Mouse (Mus musculus): Measurements from ENCODE around the gene Shd. TPM values are rescaled to one million over a fixed set of nuclear protein-coding genes. Genes with fewer than 3 reads are reported as not detected.

The Shd gene
- polyA plus RNA-seq, 1 experiment from 2014 or later, result not detected

DNA sequence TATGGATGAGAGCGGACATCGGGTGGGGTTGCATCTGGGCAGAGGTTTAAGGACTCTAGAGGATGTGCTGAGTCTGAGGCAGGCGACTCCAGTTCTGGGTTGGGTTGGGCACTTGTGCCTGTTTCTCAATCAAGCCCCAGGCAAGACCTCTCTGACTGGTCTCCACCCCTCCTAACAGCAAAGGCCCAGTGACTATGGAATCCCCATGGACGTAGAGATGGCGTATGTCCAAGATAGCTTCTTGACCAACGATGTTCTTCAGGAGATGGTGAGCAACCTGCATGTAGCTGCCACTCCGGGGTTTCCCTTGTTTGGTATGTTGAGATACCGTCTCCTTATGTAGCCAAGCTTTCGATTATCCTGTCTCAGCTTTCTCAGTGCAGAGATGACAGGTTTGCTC, 45.0 kb downstream of the Shd start:
- POLR2A ChIA-PET, result no interaction called here
- H3K27me3 ChIP-seq, result no peaks in the 10 kb centered on the region
- no peak for TF ChIP-seq CTCF (IDR thresholded peaks at IDR 0.05)
- CTCF ChIA-PET, result interaction anchor here (8.8 kb wide), 1 partner anchor 22 kb away, joined by 72 read pairs; the partner anchor contains the start of gene Sh3gl1
- ATAC-seq (no peak), DNase-seq (ENCODE audit: low read depth, low spot score) (no peak)
- in situ Hi-C loops (cut with MboI; ENCODE audit: low pct_unique_long_range_greater_than_20kb), result loop anchor here (10.0 to 25.0 kb wide), 2 partner anchors 50 to 303 kb away; partner anchors contain the start of gene Pot1b

DNA sequence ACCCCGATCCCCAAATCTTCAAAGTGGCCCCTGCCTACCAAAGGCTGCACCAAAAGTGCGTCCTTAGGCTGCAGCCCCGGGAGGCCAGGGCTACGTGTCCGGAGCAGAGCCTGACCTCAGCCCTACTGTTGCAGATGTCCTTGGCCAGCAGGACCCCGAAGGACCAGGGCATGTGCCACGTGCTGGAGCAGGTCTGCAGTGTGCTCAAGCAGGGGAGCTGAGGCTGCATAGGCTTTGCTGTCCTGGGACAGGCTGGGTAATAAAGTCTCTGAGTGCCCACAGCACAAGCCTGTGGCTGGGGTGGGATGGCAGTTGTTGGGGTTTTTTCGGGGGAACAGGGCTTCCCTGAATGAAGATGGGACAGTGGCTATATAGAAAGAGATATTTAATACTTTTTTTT, 46.1 kb downstream of the Shd start:
- no peaks in the 10 kb centered on the region for H3K27me3 ChIP-seq
- ChIA-PET CTCF (interaction anchor here (2.5 to 8.8 kb wide), 3 partner anchors 7 to 20 kb away, joined by 13 to 72 read pairs (median 54); partner anchors contain the start of gene Sh3gl1), POLR2A (interaction anchor here (1.1 to 3.0 kb wide), 4 partner anchors 7 to 68 kb away, joined by 3 to 17 read pairs (median 7); partner anchors contain the start of genes Sh3gl1 and Stap2)
- ATAC-seq, result no peak
- no peak for DNase-seq (ENCODE audit: low read depth, low spot score)
- TF ChIP-seq CTCF (IDR thresholded peaks at IDR 0.05), result no peak
- in situ Hi-C loops (cut with MboI; ENCODE audit: low pct_unique_long_range_greater_than_20kb), result loop anchor here (10.0 to 25.0 kb wide), 2 partner anchors 52 to 304 kb away; partner anchors contain the start of gene Pot1b

DNA sequence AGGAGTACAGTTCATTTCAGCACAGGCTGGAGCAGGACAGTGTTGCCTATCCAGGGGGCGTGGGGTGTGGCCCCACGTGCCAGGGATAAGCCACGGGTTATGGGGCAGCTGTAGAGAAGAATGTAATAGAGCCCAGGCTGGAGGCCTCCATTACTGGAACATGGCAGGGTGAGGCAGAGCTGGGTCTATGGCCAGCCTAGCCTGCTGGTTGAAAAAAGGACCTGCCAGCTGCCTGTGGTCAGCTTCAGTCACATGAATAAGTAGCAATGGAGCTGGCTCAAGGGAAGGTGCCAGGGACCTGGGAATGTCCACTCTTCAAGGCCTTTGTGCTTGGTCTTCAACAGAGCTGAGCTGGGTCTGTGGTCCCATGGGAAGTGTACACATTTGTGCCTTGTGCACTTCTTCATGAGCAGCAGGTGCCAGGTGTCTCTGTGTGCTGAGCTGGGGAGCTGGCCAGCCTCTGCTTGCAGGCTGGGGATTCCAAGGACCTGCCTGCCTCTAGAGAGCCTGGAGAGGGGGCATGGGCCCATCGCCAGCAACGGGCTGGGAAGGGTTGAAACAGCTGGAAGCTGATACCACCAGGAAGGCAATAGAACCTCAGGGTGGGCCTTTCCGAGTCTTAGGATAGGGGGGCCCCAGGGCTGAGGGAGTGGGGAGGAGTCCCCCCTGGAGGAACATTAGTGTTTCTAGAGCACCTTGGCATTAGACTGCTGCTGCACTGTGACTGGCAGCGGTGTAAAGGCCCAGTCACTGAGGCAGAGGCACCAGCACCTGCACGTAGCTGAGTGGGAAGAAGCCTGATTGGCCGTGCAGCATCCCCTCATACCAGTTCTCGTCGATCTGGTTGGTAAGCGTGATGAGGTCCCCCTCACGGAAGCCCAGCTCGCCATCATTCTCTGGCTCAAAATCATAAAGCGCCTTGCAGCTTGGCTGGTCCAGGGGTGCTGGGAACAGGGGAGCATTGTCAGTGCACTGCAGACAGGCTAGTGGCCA, 46.8 kb downstream of the Shd start:
- ChIA-PET CTCF (interaction anchor here (1.3 to 8.8 kb wide), 5 partner anchors 8 to 23 kb away, joined by 3 to 72 read pairs (median 13); partner anchors contain the start of genes Chaf1a and Sh3gl1), POLR2A (interaction anchor here (1.1 to 3.0 kb wide), 5 partner anchors 8 to 68 kb away, joined by 3 to 17 read pairs (median 7); partner anchors contain the start of genes Sh3gl1 and Stap2)
- H3K27me3 ChIP-seq, result no peaks in the 10 kb centered on the region
- in situ Hi-C loops (cut with MboI; ENCODE audit: low pct_unique_long_range_greater_than_20kb), result loop anchor here (10.0 to 25.0 kb wide), 2 partner anchors 52 to 305 kb away; partner anchors contain the start of gene Pot1b
- DNase-seq (ENCODE audit: low read depth, low spot score) (no peak), ATAC-seq (no peak)
- TF ChIP-seq CTCF (IDR thresholded peaks at IDR 0.05), result no peak

DNA sequence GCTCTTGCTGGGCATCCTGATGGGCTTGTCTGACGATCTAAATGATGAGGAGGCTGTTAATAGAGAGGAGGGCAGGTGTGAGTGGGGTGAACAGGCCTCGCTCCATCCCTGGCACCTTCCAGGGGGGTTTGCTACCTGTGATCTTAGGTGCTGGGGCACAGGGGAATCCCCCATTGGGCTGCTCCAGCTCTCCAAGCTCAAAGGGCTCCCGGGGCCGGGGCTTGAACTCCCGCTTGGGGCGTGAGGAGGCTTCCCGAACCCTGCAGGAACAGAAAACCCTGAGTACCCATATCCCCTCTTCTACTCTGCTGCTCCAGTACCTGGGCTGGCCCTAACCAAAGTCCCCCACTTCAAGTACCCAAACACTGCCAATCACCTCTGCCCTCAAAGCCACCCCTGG, 47.6 kb downstream of the Shd start:
- ATAC-seq (no peak), DNase-seq (ENCODE audit: low read depth, low spot score) (no peak)
- ChIA-PET CTCF (interaction anchor here (1.1 to 8.8 kb wide), 9 partner anchors 8 to 51 kb away, joined by 3 to 72 read pairs (median 5); partner anchors contain the start of genes Chaf1a and Sh3gl1), POLR2A (interaction anchor here (0.9 to 3.0 kb wide), 5 partner anchors 9 to 67 kb away, joined by 3 to 17 read pairs (median 7); partner anchors contain the start of gene Sh3gl1)
- H3K27me3 ChIP-seq, result no peaks in the 10 kb centered on the region
- no peak for TF ChIP-seq CTCF (IDR thresholded peaks at IDR 0.05)
- in situ Hi-C loops (cut with MboI; ENCODE audit: low pct_unique_long_range_greater_than_20kb), result loop anchor here (10.0 to 25.0 kb wide), 2 partner anchors 53 to 306 kb away; partner anchors contain the start of gene Pot1b

DNA sequence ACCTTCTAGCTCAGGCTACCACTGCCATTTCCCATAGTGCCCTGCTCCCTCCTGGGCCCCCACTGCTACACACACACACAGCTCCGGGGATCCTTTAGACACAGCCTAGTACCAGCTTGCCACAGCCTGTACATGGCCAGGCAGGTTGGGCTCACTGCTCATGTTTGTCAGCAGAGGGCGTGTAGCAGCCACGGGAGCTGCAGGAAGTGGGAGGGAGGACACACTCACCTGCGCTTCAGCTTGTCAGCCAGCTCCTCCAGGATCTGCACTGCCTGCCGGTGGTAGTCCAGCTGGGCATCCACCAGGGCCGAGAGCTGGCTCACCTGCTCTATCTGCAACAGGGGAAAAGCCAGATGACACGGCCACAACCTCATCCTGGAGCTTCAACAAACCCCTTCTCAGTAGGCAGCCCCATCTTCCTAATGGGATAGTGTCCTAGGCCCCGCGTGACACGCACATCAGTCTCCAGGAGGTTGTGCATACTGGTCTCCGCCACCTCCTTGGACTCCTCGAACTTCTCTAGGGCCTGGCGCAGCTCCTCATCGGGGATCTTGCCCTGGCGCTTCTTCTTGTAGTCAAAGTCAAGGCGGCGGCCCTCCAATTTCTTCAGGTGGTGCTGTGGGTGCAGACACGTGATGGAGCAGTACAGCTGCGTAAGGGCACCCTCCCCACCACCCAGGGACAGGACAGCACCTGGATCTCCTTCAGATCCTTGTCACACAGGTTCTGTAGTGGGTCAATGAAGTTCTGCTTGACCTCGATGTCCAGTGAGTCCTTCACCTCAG, 48.3 kb downstream of the Shd start:
- peak; percentile 68 for ATAC-seq
- H3K27me3 ChIP-seq, result no peaks in the 10 kb centered on the region
- no peak for DNase-seq (ENCODE audit: low read depth, low spot score)
- POLR2A ChIA-PET, result interaction anchor here (0.9 to 3.0 kb wide), 5 partner anchors 10 to 66 kb away, joined by 3 to 17 read pairs (median 7); partner anchors contain the start of gene Sh3gl1
- in situ Hi-C loops (cut with MboI; ENCODE audit: low pct_unique_long_range_greater_than_20kb), result loop anchor here (10.0 to 25.0 kb wide), 2 partner anchors 54 to 306 kb away; partner anchors contain the start of gene Pot1b
- no peak for TF ChIP-seq CTCF (IDR thresholded peaks at IDR 0.05)
- CTCF ChIA-PET, result interaction anchor here (1.1 to 8.8 kb wide), 9 partner anchors 9 to 52 kb away, joined by 3 to 72 read pairs (median 5); partner anchors contain the start of genes Chaf1a and Sh3gl1

DNA sequence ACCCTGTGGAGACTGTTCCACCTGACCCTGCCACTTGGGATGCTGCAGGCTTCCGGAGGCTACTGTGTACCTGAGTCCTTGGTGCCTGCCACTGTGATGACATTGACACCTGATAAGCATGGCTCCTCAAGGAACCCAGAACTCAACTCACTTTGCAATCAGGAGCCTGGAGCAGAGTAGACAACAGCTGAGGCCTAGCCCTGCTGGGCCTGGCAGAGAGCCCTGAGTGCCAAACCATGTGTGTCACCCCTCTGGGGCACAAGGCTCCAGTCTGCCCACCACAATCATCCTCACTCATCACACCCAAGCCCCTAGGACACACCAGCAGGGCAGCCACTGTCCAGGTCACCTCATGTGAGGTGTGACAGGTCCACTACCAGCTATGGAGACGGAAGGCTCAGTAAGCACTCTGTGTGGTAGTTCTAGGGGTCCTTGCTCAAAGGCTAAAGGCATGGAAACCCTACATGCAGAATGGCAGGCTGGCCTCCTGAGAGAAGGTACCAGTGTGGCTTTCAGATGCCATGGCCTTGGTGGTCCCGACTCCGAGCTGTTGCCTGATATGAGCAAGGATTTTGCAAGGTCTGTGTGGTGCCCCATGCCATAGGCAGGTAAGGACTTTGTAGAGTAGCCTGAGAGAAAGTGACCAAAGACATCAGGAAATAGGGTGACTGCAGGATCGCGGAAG, 50.3 kb downstream of the Shd start:
- POLR2A ChIA-PET, result interaction anchor here (0.7 to 1.4 kb wide), 4 partner anchors 9 to 16 kb away, joined by 3 to 4 read pairs (median 3); partner anchors contain the start of gene Sh3gl1
- CTCF ChIA-PET, result interaction anchor here (1.2 to 8.8 kb wide), 4 partner anchors 10 to 16 kb away, joined by 3 to 72 read pairs (median 9); partner anchors contain the start of gene Sh3gl1
- no peak for TF ChIP-seq CTCF (IDR thresholded peaks at IDR 0.05)
- DNase-seq (ENCODE audit: low read depth, low spot score) (no peak), ATAC-seq (no peak)
- in situ Hi-C loops (cut with MboI; ENCODE audit: low pct_unique_long_range_greater_than_20kb), result loop anchor here (25.0 kb wide), 1 partner anchor 308 kb away; the partner anchor contains the start of gene Pot1b
- no peaks in the 10 kb centered on the region for H3K27me3 ChIP-seq

DNA sequence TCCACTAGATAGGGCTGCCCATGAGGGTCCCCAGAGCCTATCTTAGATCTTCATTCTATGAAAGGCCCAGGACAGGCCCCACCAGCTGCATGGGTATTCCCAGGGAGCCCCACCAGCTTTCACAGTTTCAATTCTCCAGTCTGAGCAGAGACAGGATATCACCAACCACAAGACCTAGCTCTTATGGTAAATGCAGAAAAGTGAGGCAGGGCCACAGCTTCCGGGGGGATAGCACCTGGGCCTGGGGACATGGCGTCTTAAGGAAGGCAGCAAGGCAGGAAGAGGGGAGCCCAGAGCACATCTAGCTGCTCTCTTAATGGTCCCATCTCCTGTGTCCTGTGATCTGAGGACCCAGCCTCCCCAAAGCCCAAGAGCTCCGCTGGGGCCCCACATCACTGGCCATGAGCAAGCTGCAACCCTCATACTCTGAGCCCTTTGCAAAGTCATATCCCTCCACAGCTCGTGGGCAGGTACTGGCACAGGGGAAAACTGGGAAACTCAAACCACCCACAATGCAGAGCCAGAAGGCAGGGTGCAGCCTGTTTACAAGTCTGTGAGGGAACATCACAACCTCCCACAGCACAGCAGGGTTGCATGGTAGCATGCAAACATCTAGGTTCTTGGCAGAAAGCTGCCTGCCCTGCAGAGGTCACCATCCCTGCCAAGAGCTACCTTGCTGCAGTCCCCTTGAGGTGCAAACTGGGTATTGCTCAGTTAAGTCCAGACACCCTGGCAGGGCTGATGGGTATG, 51.1 kb downstream of the Shd start:
- POLR2A ChIA-PET, result interaction anchor here (0.7 to 1.4 kb wide), 4 partner anchors 9 to 15 kb away, joined by 3 to 4 read pairs (median 3); partner anchors contain the start of gene Sh3gl1
- ATAC-seq, result no peak
- no peak for DNase-seq (ENCODE audit: low read depth, low spot score)
- in situ Hi-C loops (cut with MboI; ENCODE audit: low pct_unique_long_range_greater_than_20kb), result loop anchor here (25.0 kb wide), 1 partner anchor 309 kb away; the partner anchor contains the start of gene Pot1b
- TF ChIP-seq CTCF (IDR thresholded peaks at IDR 0.05), result no peak
- no peaks in the 10 kb centered on the region for H3K27me3 ChIP-seq
- CTCF ChIA-PET, result interaction anchor here (1.0 to 8.8 kb wide), 5 partner anchors 9 to 16 kb away, joined by 3 to 72 read pairs (median 8); partner anchors contain the start of gene Sh3gl1
